Mouse (Mus musculus) megakaryocyte, embryonic 14.5 days (primary cell): ENCODE measurements at regions not wholly inside any gene's neighbourhood (a gene's known extent, or its start where the extent isn't known, plus 50 kb on each side); places are given as distances from the start of the nearest gene placed in this dataset.

Source experiments
- FLI1 ChIP-seq: IDR thresholded peaks from 2 replicates; pipeline ENCODE4 v1.6.1; 2012; ENCODE audit warnings: low read length, inconsistent platforms, mixed read lengths
- GATA1 ChIP-seq: IDR thresholded peaks from 3 replicates; pipeline ENCODE4 v1.6.1; 2012; ENCODE audit warnings: mixed read lengths, low read length, inconsistent platforms, borderline replicate concordance

GRCm38 (mm10) chr7:63817476-63817875 lies 99.2 kb upstream of the E030018B13Rik start:
- TF ChIP-seq GATA1 (no peak), FLI1 (no peak)
